Mouse (Mus musculus) cerebellum, adult 11 months (tissue): ENCODE results near the gene Babam1.

Experiments
- DNase-seq: peaks from one replicate; pipeline ENCODE4 v3.0.0; 2022

Gene Babam1

DNA sequence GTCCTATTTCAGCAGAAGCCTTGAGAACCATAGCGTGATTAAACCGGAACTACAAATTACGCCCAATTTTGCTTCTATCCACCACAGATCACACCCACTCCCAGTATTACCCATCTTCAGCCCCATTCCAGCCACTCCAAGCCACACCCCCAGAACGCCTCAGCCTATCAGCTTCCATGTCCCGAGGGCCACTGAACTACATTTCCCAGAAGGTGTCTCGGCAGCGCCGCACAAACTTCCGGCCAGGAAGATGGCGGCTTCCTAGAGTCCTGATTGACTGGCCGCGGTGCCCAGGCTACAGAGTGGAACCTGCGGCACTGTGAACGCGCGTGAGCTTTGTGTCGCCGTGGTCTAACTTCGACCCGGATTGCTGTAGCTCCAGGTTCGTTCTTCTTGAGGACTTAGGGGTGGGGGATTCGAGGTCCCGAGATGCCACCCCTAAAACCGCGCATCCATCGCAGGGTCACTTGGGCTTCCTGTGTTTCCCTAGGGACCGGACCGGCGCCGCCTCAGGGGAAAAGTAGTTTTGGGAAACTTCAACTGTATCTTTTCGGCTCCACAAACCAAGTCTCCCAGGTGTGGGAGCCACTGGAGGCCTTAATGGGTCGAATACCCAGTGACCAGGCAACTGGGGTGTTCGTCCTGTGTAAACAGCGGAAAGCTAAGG is at the start of gene Babam1:
Gene Babam1, plus strand, starts transcription at position 223 of the 667 bp plus-strand sequence.
- peak; percentile 93 for DNase-seq

DNA sequence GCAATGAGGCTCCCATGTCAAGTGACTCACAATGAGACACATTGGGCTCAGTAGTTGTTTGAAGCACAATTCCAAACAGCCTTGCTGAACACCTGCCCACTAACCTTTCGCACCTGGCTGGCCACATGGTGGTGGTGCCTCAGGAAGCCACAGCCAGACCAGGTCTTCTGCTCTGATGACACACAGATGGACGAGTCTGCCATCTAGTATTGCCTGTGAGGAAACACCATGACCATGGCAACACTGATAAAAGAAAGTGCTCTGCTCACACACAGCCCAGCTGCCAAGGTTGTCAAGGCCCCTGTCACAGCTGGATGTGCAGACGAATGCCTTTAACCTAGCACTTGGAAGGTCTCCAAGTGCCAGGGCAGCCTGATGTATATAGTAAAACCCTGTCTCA is 45.5 kb upstream of the Babam1 start:
- DNase-seq = no peak

DNA sequence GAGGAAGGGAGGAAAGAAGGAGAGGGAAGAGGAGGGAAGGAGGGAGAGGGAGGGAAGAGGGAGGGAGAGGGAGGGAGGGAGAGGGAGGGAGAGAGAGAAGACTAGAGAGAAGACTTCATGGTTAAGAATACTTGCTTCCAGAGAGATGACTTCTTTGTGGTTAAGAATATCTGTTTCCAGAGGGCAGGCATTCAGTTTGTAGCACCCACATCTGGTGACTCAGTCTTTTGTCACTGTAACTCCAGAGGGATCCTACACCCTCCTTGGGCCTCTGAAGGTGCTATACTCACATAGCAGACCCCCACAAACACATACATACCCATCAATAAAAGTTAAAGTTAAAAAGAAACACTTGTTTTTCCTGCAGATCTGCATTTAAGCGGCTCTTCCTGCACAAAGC is 45.1 kb upstream of the Babam1 start:
- DNase-seq = no peak

DNA sequence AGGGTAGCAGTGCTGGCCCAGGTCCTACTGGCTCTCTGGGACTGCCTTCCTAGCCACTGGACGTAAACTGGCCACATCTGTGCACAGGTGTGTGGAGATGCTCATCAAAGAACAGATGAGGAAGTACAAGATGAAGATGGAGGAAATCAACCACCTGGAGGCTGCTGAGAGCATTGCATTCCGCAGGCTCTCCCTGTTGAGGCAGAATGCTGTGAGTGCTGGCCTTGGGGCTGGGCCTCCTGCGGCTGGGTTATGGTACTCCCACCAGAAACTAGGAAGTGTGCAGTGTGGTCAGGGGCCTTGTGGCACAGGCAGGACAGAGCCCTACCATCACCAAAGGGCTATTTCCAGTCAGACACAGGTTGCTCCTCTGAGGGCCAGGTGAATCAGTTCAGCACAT is 38.6 kb upstream of the Babam1 start:
- DNase-seq = no peak

DNA sequence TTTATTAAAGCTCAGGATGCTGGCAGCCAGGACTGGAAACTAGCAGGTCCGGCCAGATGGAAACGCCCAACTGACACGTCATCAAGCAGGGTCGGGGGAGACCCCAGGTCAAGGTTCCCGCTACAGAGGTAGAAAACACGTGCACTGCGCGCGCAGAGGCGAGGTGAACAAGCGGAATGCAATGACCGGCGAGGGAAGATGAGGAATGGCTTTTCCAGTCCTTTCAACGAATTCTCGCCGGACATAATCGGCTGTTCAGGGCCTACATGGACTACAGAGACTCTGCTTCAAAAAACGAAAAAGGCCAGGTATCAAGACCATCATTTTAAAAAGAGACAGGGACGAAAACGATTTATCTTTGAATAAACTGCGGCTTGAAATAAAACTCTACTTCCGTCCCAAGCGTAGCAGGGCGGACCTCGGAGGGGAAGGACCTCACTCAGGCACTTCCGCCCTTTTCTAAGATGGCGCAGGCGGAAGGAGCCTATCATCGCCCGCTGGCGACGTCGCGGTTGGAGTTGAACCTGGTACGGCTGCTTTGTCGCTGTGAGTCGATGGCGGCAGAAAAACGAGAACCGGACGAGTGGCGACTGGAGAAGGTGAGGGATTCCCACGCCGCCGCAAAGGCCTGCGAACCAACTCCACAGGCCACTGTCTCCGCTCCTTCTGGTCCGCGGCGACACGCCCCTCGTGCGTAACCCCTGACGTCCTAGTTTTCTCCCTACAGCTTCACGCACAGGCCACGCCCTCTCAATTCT is 29.7 kb upstream of the Babam1 start, which contains the start of gene Use1:
Gene Use1, plus strand, starts transcription at position 78 of the 758 bp plus-strand sequence.
- peak; percentile 89 for DNase-seq

DNA sequence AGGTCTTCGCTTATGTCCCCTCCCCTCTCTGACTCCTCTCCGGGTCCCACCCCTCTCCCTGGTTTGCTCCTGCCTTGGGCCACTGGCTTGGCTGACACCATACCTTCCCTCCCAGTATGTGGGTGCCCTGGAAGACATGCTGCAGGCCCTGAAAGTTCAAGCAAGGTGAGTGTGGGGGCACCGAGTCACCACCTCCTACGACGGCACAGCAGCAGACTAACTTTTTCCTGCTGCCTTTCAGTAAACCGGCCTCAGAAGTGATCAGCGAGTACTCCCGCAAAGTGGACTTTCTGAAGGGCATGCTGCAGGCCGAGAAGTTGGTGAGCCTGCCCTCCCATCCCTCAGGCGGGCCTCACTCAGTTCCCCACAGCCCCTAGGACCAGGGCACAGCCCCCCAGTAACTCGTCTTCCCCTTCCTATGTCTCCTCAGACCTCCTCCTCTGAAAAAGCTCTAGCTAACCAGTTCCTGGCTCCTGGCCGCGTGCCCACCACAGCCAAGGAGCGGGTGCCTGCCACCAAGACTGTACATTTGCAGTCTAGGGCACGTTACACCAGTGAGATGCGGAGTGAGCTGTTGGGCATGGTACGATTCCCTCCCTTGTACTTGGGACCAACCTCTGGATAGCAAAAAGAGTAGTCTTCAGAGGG is 29.0 kb upstream of the Babam1 start:
- DNase-seq = peak; percentile 50

DNA sequence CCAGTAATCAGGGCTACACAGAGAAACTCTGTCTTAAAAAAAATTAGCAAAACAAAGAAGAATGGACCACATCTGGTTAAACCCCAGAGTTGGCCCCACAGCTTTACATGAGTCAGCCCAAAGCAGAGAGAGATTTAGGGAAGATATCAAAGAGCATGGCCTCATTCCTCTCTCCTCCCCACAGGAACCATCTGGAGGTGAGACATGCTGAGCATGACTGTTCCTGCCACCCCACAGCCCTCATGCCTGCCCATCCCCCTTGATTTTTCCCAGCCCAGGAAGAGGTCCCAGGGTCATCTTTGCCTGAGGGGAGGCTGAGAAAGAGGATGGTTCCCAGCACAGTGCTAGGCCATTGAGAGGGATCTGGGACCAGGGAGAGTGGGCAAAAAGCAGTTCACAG is 28.3 kb upstream of the Babam1 start:
- DNase-seq = no peak

DNA sequence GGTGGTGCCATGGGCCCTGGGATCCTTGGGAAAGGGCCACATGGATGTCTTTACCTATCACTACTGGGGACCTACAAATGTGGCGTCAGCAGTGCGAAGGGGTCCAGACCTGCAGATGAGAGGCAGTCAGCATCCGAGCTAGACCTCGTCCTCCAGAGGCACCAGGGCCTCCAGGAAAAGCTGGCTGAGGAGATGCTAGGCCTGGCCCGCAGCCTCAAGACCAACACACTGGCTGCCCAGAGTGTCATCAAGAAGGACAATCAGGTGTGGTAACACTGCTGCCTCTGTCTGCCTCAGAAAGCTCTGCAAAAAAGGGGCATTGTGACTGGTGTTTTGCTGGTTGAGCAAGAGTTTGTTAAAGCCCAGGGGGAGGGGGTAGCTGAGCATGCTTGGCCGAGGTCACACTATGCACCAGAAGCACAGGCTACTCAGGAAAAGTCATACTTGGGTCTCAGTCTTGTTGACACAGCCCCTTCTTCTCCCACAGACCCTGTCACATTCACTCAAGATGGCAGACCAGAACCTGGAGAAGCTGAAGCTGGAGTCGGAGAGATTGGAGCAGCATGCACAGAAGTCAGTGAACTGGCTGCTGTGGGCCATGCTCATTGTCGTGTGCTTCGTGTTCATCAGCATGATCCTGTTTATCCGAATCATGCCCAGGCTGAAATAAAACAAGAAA is 27.5 kb upstream of the Babam1 start:
- no peak for DNase-seq

DNA sequence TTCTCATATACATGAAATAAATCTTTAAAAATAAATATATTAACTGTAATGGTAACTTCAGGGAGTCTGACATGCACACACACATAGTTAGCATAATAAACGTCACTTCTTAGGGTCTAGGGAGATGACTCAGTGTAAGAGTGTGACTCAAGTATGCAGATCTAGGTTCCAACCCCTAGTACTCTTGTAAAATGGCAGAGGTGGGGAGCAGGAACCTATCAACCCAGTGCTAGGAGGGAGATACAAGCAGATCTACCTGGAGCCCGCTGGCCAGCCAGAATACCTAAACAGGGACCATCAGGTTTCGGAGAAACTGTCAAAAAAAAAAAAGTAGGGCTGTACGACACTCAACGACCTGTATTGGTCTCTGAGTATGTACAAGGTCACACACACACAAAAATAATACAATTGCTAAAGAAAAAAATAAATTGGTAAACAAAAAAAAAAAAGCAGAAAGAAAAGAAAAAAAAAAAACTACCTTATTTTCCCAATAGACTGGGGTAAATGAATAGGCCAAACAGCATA is 25.9 kb upstream of the Babam1 start:
- DNase-seq = no peak

DNA sequence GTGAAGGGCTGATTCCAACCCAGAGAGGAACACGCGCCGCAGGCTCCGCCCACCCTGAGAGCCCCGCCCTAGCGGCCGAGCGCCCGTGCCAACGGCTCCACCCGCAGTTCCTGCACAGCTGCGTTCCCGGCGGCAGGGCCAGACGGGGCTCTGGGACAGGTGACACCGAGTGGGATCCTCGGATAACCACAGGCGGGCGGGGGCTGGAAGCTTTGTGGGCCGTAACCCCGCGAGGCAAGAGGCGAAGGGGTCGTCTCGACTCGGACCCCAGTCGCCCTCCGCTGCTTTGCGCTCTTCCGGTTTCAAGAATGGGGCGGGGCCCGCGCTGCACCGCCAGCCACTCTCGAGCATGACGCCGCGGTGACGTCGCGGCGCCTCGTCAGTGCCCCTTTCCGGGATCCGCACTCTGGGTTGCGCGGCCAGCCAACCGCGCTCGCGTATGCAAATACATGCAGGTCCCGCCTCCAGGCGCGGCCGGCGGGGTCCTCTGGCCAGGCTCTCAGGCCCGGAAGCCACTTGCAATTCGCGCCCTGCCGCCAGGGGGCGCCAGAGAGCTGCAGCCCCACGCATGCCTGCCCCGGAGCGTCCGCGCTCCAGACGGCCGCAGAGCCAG is 25.3 kb upstream of the Babam1 start, which contains the start of gene Ocel1:
Gene Ocel1, plus strand, starts transcription at position 63 of the 613 bp plus-strand sequence.
- peak; percentile 95 for DNase-seq

DNA sequence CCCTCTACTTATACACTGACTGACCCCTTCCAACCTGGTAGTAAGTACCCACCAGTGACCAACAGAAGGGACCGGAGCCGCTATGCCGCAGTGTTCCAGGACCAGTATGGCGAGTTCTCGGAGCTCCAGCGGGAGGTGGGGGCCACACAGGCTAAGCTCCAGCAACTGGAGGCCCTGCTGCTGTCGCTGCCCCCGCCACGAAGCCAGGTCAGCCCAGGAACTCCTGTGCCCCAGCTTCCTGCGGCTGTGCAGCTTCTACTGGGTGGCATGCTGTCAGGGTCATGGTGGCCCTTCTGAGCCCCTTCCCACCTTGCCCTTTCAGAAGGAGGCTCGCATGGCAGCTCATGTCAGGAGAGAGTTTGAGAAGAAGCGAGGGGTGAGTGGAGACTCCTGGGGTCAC is 24.2 kb upstream of the Babam1 start:
- DNase-seq = no peak

DNA sequence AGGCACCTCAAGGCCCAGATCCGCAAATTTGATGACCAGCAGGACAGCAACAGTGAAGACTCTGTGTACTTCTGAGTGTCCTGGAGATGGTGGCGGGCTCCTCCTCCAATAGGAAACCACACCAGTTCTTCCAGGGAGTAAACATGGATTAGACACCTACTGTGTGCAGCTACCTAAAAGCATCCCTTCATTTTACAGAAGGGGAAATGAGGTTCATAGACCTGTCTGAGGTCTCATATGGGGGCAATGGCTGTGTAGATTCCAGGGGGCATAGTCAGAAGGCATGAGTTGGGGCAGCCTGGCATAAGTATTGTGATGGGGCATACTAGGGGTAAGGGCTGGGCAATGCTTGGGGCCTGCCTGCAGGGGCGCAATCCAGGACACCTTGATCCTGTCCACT is 23.7 kb upstream of the Babam1 start:
- no peak for DNase-seq

DNA sequence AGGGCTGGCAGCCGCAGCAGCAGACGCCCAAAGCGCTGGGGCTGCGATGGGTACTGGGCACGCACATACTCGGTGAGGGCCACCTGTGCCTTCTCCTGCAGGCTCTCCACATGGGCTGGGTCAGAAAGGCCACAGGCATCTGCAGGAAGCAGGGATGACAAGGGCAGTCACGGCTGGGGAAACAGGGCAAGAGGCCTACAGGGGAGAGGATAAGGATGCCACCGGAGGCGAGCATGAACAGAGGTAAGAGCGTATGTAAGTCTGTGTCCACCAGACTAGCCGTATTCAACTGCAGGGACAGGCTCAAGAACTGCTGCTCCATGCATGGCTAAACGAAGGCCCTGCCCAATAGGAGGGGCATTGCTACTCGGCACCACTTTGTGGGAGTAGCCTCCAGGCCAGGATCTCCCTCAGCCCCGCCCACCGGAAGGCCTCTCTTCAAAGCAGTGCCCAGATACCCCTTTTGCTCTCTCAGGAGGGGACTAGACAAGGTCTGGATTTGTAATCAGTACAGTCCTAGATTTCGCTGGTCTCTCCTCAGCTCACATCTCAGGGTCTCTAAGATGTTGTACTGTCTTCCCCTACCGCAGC is 21.9 kb upstream of the Babam1 start:
- no peak for DNase-seq

DNA sequence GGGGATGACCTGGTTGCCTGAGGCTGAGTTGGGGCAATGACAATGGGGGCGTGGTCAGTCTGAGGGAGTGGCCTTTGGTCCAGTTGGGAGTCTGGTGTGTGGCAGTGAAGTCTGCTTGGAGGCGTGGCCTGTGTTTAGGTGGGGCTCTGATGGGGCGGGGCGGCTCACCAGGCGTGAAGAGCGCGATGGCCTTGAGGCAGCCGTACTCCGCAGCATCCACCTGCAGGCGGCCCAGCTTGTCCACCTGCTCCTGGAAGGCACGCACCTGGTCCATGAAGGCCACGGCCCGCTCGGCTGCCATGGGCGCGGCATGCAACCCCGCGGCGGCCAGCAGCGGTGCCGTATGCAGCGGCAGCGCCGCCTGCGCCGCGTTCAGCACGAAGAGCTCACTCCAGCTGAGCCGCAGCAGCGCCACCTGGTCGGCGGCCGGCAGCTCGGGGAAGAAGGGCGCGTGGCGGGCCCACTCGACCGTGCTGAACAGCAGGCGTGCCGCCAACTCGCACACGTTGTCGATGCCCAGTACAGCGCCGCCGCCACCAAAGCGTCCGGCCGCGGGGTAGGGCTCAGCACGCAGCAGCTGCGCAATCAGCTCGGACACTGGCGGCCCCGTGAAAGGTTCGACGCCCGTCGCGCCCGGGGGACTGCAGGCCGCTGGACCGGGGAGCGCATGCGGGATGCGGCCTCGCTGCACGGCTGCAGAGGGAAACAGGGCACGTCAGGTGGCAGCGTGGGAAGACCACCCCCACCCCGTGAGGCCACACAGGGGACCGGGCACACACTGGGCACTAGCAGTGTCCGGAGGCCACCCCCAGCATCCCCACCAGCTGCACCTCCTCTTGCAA is 20.9 kb upstream of the Babam1 start:
- DNase-seq = peak; percentile 85

DNA sequence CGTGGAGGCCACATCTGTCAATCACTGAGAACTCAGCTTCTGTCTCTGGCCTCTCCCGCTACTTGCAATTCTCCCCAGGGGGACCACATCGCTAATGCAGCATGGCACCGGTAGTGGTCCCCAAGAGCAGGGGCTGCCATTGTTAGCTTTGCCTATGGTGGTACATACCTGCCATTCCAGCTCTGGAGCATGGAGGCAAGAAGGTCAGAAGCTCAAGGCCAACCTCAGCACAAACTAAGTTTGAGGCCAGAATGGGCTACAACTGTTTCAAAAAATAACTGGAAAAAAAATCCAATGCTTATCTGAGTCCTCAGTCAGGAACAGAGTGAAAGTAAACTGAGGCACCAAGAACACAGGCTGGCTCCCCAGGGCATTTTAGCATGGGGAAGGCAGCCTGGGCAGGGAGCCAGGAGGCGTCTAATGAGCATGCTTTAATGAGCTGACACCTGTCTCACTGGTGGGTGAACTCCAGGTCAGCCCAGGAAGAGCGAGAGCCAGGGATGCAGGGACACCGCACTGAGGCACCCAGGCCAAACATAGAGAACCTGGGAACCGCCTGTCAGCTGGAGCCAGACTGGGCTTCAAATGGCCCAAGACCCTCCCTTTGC is 20.1 kb upstream of the Babam1 start:
- DNase-seq = no peak

DNA sequence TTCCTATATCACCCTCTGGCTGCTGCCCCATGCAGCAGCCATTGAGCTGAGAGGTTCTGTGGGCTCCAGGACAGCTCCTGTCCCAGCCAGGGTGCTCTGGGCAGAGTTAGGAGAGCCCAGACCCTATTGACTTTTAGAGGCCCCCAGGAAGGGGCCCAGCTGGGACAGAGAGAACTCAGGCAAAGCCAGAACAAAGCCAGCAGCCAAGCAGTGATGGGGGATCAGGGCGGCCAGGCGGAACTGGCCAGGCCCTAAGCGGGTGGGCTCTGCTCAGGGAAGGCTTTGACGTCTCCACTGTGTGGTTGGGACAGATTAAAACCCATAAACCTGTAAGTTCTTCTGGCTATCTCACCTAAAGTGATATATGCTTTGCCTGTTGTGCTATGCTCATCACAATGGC is 17.7 kb upstream of the Babam1 start:
- DNase-seq = no peak

DNA sequence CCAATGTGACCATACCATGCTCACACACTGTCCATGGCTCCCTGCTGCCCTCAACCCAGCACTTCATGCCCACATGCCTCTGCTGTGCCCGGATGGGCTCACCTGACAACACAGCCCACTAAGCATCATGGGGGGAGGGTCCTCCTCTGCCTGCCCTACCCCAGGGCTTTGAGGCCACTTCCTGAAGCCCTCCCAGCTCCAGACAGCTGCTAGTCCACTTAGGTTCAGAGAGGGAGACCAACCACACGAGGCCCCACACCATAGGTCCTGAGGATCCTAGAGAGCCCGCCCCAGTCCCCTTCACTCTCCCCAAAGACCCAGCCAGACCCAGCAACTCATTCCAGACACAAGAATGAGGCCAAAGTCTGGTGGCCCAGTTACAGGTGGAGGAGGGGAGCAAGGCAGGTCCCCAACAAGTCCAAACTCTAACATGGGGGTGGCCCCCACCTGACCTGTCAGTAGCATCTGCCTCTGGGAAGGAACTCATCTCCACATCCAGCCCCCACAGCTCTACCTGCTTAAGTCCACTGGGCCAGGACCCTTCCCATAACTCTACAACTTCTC is 17.1 kb upstream of the Babam1 start:
- DNase-seq = no peak

DNA sequence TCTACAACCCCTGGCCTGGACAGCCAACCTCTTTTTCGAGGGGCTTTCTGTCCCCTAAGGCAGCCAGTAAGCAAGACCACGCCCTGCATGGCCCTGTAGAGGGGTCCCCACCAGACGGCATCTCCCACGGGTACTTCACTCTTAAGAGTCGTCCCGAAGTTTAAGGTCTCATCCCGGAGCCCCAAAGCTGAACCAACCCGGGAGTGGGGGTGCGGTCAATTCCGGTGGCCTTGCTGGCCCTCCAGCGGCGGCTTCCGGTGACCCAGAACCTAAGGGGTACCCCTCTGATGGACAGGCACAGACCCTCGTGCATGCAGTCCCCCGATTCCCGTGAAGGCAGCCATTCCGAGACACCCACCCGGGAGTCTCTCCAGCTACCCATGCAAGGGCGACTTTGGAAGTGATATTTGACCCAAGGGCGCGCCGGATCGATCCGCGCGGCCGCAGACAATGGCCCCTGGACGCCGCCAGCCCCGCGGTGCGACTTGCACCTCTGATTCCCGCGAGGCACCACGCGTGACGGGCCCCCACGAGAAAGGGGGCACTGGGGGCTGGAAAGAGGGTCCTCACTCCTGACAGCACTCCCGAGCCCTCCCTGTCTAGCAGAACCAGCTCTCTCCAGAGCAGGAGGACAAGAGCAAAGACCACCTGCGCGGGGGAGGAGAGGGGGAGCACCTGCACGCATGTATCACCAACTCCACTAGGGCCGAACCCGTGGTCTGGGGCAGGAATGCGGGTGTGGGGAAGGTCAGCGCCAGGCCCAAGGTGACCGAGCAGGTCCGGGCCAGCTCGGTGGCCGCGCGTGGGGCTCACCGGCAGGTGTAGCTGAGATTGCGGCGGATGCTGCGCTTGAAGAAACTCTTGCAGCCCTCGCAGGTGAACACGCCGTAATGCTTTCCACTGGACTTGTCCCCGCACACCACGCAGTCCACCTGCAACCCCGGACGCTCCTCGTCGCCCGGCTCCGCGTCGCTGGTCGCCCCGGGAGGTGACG is 16.2 kb upstream of the Babam1 start:
- DNase-seq = no peak

DNA sequence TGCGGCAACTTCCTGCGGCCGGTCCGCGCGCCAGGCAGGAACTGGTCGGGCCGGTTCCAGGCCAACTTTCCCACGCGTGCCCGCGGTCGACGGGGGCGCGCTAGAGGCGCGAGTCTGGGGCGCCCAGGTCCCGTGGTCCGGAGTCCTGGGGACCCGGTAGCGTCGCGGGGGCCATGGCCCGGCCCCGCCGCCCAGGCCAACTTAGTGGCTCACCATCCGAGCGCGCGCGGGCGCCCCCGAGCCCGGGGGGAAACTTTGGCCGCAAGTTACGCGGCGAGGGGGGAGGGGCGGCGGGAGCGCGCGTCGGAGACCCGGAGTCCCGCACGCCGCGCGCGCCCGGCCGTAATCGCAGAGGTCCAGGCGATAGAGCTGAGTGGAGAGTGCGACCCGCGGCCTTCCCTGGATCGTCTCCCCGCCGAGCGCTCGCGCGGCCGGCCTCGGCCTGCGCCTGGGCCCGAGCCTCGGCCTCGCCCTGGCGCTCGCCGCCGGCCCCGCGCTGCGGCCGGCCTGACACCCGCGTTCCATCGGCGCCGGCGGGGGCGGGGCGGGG is 15.2 kb upstream of the Babam1 start, which contains the start of gene Nr2f6:
Gene Nr2f6, minus strand, starts transcription at position 540 of the 550 bp plus-strand sequence.
- DNase-seq = peak; percentile 65
